Mouse (Mus musculus) stomach, embryonic 16.5 days (tissue): ENCODE results near the gene Dctn1. TPM values are rescaled to one million over a fixed set of nuclear protein-coding genes. Genes with fewer than 3 reads are reported as not detected.
"Not testable (repeated sequence)": the region's sequence is repeated elsewhere in the genome, so short reads cannot be mapped to it uniquely, and the experiment has no call there.

Experiments used
- ATAC-seq: fragments of 200-750 bp; cut with Nextera tagmentation; 2 replicates; pipeline ENCODE4 v1.8.0; 2017; ENCODE audit warnings: moderate number of reproducible peaks, moderate TSS enrichment; ENCODE audit not compliant: insufficient read depth, low FRiP score
- H3K27ac ChIP-seq: fragments of 300-500 bp; sonication (generic); 2 replicates; pipeline ENCODE4 v1.5.1; 2014; ENCODE audit warnings: low read length
- H3K27me3 ChIP-seq: fragments of 300-500 bp; sonication (generic); 2 replicates; pipeline ENCODE4 v1.6.1; 2014; ENCODE audit warnings: low read length, control low read depth, mixed read lengths; ENCODE audit not compliant: control insufficient read depth, insufficient read depth
- H3K36me3 ChIP-seq: fragments of 300-500 bp; sonication (generic); 2 replicates; pipeline ENCODE4 v1.6.1; 2014; ENCODE audit warnings: low read length; ENCODE audit not compliant: control insufficient read depth, insufficient read depth
- H3K4me1 ChIP-seq: fragments of 300-500 bp; sonication (generic); 2 replicates; pipeline ENCODE4 v1.6.1; 2014; ENCODE audit warnings: low read length, control low read depth, mixed read lengths; ENCODE audit not compliant: control insufficient read depth, insufficient read depth
- H3K4me2 ChIP-seq: fragments of 300-500 bp; sonication (generic); 2 replicates; pipeline ENCODE4 v1.6.1; 2014; ENCODE audit warnings: low read depth, low read length, mixed read lengths
- H3K4me3 ChIP-seq: fragments of 300-500 bp; sonication (generic); replicated peaks from 2 replicates; pipeline ENCODE4 v1.5.1; 2014; ENCODE audit warnings: mild to moderate bottlenecking, low read length
- H3K9ac ChIP-seq: fragments of 300-500 bp; sonication (generic); 2 replicates; pipeline ENCODE4 v1.6.1; 2014; ENCODE audit warnings: low read length
- H3K9me3 ChIP-seq: fragments of 300-500 bp; sonication (generic); replicated peaks from 2 replicates; pipeline ENCODE4 v1.6.1; 2016; ENCODE audit warnings: low read length, control low read depth; ENCODE audit not compliant: control insufficient read depth
- WGBS: fragments of 180-500 bp; shearing (Covaris S2); extraction: QIAGEN DNeasy Blood & Tissue Kit; methylation state at CpG from one replicate; pipeline ENCODE4 v1.1.7; 2014; 5-methylcytosine and 5-hydroxymethylcytosine counted together
- polyA plus RNA-seq: library from polyadenylated mRNA; unstranded; fragments of >200 nt; fragmentation: Nextera tagmentation; extraction: Ambion mirVana; gene quantifications from 2 replicates; pipeline ENCODE4 v1.2.1, GENCODE M21; 2015

Dctn1 gene
- polyA plus RNA-seq, 1 experiment from 2014 or later, result 74.1 TPM

DNA sequence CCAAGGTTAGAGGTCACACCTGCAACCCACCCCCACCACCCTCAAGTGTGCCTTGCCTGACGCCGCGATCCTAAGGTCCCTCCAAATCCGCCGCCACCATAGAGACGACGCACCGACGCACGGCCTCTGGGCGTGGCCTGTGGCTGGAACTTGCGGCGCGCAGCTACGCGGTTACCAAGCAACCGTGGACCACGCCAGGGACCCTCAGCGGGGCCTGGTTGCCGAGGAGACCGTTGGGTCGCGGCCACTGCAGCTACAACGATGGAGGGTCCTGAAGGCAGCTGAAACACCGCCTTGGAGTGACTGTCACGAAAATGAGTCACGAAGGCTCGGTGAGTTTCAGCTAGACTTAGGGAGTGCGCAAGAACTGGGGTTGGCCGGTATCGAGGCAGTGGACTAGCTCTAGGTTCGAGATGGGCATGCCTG lies 9.4 kb upstream of the Dctn1 start, which contains the start of the genes Wdr54 and 1700003E16Rik:
Gene Wdr54, minus strand, starts transcription at position 139 of the 426 bp plus-strand sequence.
Gene 1700003E16Rik, plus strand, starts transcription at position 146 of the 426 bp plus-strand sequence.
- H3K4me2 ChIP-seq, result peak within 1 kb of the TSS; percentile 96
- no peak within 1 kb of the TSS for H3K27ac ChIP-seq
- 1% methylated on average over 32 of the region's 32 CpGs for WGBS
- peak within 1 kb of the TSS; percentile 61 for H3K4me3 ChIP-seq
- ATAC-seq, result peak; percentile 71; the same call in 1 of the 2 replicates
- no peaks in the 10 kb centered on the region for H3K9me3 ChIP-seq
- peak within 1 kb of the TSS; percentile 71 for H3K9ac ChIP-seq
- peaks cover 12% of the 10 kb centered on the region for H3K27me3 ChIP-seq
- no peaks in the 10 kb centered on the region for H3K36me3 ChIP-seq
- H3K4me1 ChIP-seq, result peaks cover 9% of the 10 kb centered on the region; the same call in 1 of the 2 replicates

DNA sequence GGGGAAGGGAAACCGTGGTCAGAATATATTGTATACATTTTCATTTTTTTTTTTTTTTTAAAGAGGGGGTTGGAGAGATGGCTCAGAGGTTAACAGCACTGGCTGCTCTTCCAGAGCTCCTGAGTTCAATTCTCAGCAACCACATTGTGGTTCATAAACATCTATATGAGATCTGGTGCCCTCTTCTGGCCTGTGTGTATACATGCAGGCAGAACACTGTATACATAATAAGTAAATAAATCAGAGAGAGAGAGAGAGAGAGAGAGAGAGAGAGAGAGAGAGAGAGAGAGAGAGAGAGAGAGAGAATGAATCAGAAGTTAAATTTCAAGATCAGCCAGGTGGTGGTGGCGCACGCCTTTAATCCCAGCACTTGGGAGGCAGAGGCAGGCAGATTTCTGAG lies 6.3 kb upstream of the Dctn1 start:
- ATAC-seq, H3K4me3 ChIP-seq, H3K27ac ChIP-seq, H3K9ac ChIP-seq, H3K9me3 ChIP-seq, H3K4me2 ChIP-seq, H3K36me3 ChIP-seq: not testable (repeated sequence)
- Histone ChIP-seq H3K27me3 (peaks cover 26% of the 10 kb centered on the region), H3K4me1 (peaks cover 23% of the 10 kb centered on the region)
- 24% methylated on average over 3 of the region's 3 CpGs for WGBS

GRCm38 (mm10) chr6:83161442-83161841 lies 4.3 kb upstream of the Dctn1 start:
- Histone ChIP-seq H3K4me1 (peaks cover 21% of the 10 kb centered on the region), H3K4me3 (peak overlapping the region; percentile 44), H3K27ac (no peak overlapping the region), H3K36me3 (no peaks in the 10 kb centered on the region), H3K27me3 (peaks cover 21% of the 10 kb centered on the region), H3K9ac (peak overlapping the region; percentile 70), H3K4me2 (peak overlapping the region; percentile 77), H3K9me3 (no peaks in the 10 kb centered on the region)
- 12% methylated on average over 19 of the region's 19 CpGs for WGBS
- ATAC-seq, result no peak

- Histone ChIP-seq H3K4me2 (peak overlapping the region; percentile 77), H3K36me3 (no peaks in the 10 kb centered on the region), H3K27me3 (peaks cover 21% of the 10 kb centered on the region), H3K9me3 (no peaks in the 10 kb centered on the region), H3K27ac (no peak overlapping the region), H3K9ac (peak overlapping the region; percentile 70), H3K4me1 (peaks cover 22% of the 10 kb centered on the region), H3K4me3 (peak overlapping the region; percentile 44)
- under 1% methylated on average over 49 of the region's 49 CpGs for WGBS
- ATAC-seq, result peak; percentile 31
Observed at GRCm38 (mm10) chr6:83161921-83162641, 3.6 kb upstream of the Dctn1 start.

DNA sequence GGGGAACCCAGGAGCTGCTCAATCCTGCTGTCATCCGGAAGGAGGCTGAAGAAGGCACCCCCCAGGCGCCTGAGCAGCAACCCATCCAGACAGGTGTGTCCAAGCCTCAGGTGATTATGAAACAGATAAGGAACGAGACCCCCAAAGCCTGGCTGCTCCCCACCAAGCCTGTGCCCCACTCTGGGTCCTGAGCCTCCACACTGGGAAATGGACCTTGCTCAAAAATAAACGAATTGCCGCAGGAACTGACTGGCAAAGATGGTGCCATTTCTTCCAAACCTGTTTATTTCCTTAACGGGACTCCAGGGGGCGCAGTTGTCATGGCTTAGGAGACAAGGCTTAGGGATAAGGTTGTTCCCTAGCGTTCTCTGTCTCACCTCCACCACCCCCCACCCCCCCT lies 3.0 kb upstream of the Dctn1 start:
- 1% methylated on average over 8 of the region's 8 CpGs for WGBS
- peaks cover 21% of the 10 kb centered on the region for H3K27me3 ChIP-seq
- peaks cover 25% of the 10 kb centered on the region for H3K4me1 ChIP-seq
- H3K4me3 ChIP-seq, result peak overlapping the region; percentile 44
- no peak overlapping the region for H3K27ac ChIP-seq
- H3K36me3 ChIP-seq, result no peaks in the 10 kb centered on the region
- H3K9me3 ChIP-seq, result no peaks in the 10 kb centered on the region
- peak overlapping the region; percentile 70 for H3K9ac ChIP-seq
- ATAC-seq, result no peak
- H3K4me2 ChIP-seq, result peak overlapping the region; percentile 77

DNA sequence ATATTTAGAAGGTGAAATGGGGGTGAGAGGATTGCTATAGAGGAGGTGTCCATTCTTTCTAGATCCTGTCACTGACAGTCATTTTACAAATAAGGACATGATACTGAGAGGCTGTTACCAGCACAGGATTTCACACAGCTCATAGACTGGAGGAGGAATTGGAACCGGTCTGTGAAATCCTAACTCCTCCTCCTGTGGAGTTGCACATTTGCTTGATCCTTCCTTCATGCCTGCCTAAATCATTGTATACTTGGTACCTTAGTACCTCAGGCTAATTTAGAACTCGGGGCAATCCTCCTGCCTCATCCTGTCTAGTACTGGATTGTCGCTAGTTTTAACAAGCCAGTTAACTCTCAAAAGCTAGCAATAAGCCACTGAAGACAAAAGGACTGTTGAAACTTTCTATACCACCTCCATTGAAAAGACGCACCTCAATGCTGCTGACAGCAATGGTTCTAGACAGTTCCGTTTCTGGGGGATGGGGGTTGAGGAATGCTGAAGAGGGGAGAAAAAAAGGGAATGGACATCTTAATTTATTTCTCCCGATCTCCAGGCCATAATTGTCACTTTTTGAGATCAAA lies 604 bp upstream of the Dctn1 start:
- Histone ChIP-seq H3K4me1 (peaks cover 25% of the 10 kb centered on the region), H3K36me3 (no peaks in the 10 kb centered on the region), H3K27ac (peak overlapping the region; percentile 53), H3K27me3 (peaks cover 21% of the 10 kb centered on the region), H3K9me3 (no peaks in the 10 kb centered on the region), H3K9ac (peak overlapping the region; percentile 93), H3K4me3 (peak overlapping the region; percentile 86), H3K4me2 (peak overlapping the region; percentile 79)
- WGBS, result 3% methylated on average over 6 of the region's 6 CpGs
- no peak; the same call in 1 of the 2 replicates for ATAC-seq

DNA sequence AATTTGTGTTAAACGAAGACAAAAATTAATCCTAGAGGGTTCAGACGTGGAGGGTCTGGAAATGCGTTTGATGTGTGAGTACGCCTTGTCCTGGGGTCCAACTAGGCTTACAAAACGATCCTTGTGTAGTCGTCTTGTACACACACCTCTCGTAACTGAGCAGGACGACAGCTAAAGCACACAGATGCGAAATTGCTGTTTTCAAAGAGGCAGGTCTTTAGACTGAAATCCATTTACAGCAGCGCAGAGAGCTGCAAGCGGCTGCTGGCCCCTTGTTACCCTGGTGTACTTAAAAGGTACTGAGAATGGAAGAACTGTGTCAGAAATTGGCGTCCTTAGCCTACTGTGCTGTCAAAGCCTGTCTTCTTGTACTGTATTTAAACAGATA lies 517 bp downstream of the Dctn1 start:
- Histone ChIP-seq H3K27ac (peak overlapping the region; percentile 88), H3K27me3 (peaks cover 14% of the 10 kb centered on the region), H3K36me3 (no peaks in the 10 kb centered on the region), H3K4me1 (peaks cover 25% of the 10 kb centered on the region), H3K4me2 (peak overlapping the region; percentile 79), H3K4me3 (peak overlapping the region; percentile 86), H3K9me3 (no peaks in the 10 kb centered on the region), H3K9ac (peak overlapping the region; percentile 93)
- under 1% methylated on average over 12 of the region's 12 CpGs for WGBS
- ATAC-seq, result no peak

- H3K36me3 ChIP-seq, result no peaks in the 10 kb centered on the region
- ATAC-seq, result no peak
- no peaks in the 10 kb centered on the region for H3K9me3 ChIP-seq
- no peak overlapping the region for H3K4me3 ChIP-seq
- no peak overlapping the region for H3K4me2 ChIP-seq
- no peaks in the 10 kb centered on the region for H3K27me3 ChIP-seq
- WGBS, result 75% methylated on average over 5 of the region's 5 CpGs
- no peak overlapping the region for H3K9ac ChIP-seq
- H3K27ac ChIP-seq, result no peak overlapping the region
- peaks cover 9% of the 10 kb centered on the region for H3K4me1 ChIP-seq
Observed at GRCm38 (mm10) chr6:83169872-83170271, 4.2 kb downstream of the Dctn1 start.

DNA sequence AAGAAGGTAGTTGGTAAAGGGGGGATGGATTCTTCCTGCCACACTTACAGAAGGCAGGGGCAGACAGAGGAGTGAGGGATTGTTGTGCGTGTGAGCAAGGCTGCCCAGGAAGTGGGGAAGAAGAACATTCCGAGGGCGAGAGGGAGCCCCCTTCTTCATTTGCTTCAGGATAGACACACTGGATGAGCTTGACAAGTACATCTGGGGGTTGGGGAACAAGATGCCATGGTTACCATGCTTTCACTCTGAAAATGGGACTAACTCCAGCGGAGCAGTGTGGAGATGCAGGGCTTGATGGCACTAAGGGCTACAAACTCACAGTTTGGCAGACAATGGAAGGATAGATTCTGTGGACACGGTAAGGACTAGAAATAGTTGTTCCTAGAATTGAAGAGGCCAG lies 5.3 kb downstream of the Dctn1 start:
- H3K4me1 ChIP-seq, result peaks cover 6% of the 10 kb centered on the region; the same call in 1 of the 2 replicates
- H3K9me3 ChIP-seq, result no peaks in the 10 kb centered on the region
- no peak overlapping the region for H3K9ac ChIP-seq
- H3K36me3 ChIP-seq, result no peaks in the 10 kb centered on the region
- H3K4me3 ChIP-seq, result no peak overlapping the region
- H3K27ac ChIP-seq, result no peak overlapping the region
- ATAC-seq, result no peak
- WGBS, result 77% methylated on average over 5 of the region's 5 CpGs
- no peaks in the 10 kb centered on the region for H3K27me3 ChIP-seq
- H3K4me2 ChIP-seq, result no peak overlapping the region
